ENCODE assay signal across 8 mouse cellular contexts in genomic region chr6:90728491-90728931, GRCm38 (mm10).
DNase-seq lines count a peak whose midpoint lies in the region; ATAC-seq and TF ChIP-seq lines count a peak whose summit lies in the region.

No protein-coding gene starts in this region.

- DNase-seq in cerebellum, adult 18-20 months, result peak; percentile 90 to 92
- DNase-seq in forebrain, postnatal 0 days, result peak; percentile 84
- DNase-seq in layer of hippocampus, adult 8-10 months (ENCODE audit: low spot score in 2 of 2), result peak; percentile 69 to 87
- peak; percentile 84 to 88 for DNase-seq in lung, adult 18-20 months

- H3K4me1 ChIP-seq in ES-Bruce4 (ENCODE audit: control insufficient read depth, insufficient read depth, low read length), result peaks cover 4% of the 10 kb centered on the region
- H3K4me1 ChIP-seq in forebrain, postnatal 0 days (ENCODE audit: insufficient read depth), result 0 out of 2 replicates have a peak, but pooled peaks cover 3% of the 10 kb centered on the region
- H3K4me1 ChIP-seq in neural tube, embryonic 14.5 days (ENCODE audit: control insufficient read depth, insufficient read depth, low read length), result peaks cover 24% of the 10 kb centered on the region
- no peaks in the 10 kb centered on the region for H3K4me1 ChIP-seq in testis, adult 2 months (ENCODE audit: control insufficient read depth, insufficient read depth, low read length)

- H3K36me3 ChIP-seq in ES-Bruce4 (ENCODE audit: control insufficient read depth, insufficient read depth, low read length, poor library complexity, severe bottlenecking), result no peaks in the 10 kb centered on the region
- no peaks in the 10 kb centered on the region for H3K36me3 ChIP-seq in forebrain, postnatal 0 days (ENCODE audit: insufficient read depth)
- H3K36me3 ChIP-seq in neural tube, embryonic 14.5 days (ENCODE audit: control insufficient read depth, insufficient read depth, low read length), result no peaks in the 10 kb centered on the region
- no peaks in the 10 kb centered on the region for H3K36me3 ChIP-seq in testis, adult 2 months (ENCODE audit: control insufficient read depth, insufficient read depth, low read length)

- peak; percentile 42; the same call in 1 of the 2 replicates for TF ChIP-seq EP300 in ES-Bruce4 (IDR thresholded peaks at IDR 0.05; ENCODE audit: insufficient read depth, low read depth, low read length)

- H3K9ac ChIP-seq in ES-Bruce4 (ENCODE audit: low read depth, poor library complexity, severe bottlenecking), result no peak overlapping the region
- no peak overlapping the region for H3K9ac ChIP-seq in forebrain, postnatal 0 days
- no peak overlapping the region for H3K9ac ChIP-seq in neural tube, embryonic 14.5 days (replicated peaks; ENCODE audit: low read depth, low read length)

- TF ChIP-seq POLR2A in ES-Bruce4 (IDR thresholded peaks at IDR 0.05; ENCODE audit: insufficient read depth, low read length), result no peak
- TF ChIP-seq POLR2A in testis, adult 2 months (IDR thresholded peaks at IDR 0.05; ENCODE audit: control insufficient read depth, low read depth, low read length), result no peak

- no peaks in the 10 kb centered on the region for H3K27me3 ChIP-seq in ES-Bruce4 (ENCODE audit: control insufficient read depth, insufficient read depth, low read length, poor library complexity, severe bottlenecking)
- no peaks in the 10 kb centered on the region for H3K27me3 ChIP-seq in forebrain, postnatal 0 days (ENCODE audit: insufficient read depth, low read length)
- H3K27me3 ChIP-seq in neural tube, embryonic 14.5 days (ENCODE audit: control insufficient read depth, insufficient read depth, low read length), result no peaks in the 10 kb centered on the region
- H3K27me3 ChIP-seq in testis, adult 2 months (ENCODE audit: control insufficient read depth, insufficient read depth, low read length), result no peaks in the 10 kb centered on the region

- H3K4me2 ChIP-seq in forebrain, postnatal 0 days (ENCODE audit: low read depth), result no peak overlapping the region
- H3K4me2 ChIP-seq in neural tube, embryonic 14.5 days (ENCODE audit: low read depth, low read length), result no peak overlapping the region

- ATAC-seq in forebrain, postnatal 0 days, result peak; percentile 87
- ATAC-seq in hematopoietic stem cell, adult 5-6 weeks (replicated peaks in 1 of 2; ENCODE audit: insufficient read depth in 1 of 2, low FRiP score in 2 of 2, low TSS enrichment in 1 of 2, low read depth in 1 of 2, poor library complexity in 2 of 2, severe bottlenecking in 2 of 2), result peak; percentile 94
- ATAC-seq in neural tube, embryonic 14.5 days (ENCODE audit: low read depth), result peak; percentile 83

- H3K27ac ChIP-seq in ES-Bruce4 (ENCODE audit: insufficient read depth, low read length), result no peak overlapping the region
- no peak overlapping the region for H3K27ac ChIP-seq in forebrain, postnatal 0 days (ENCODE audit: low read depth, low read length)
- no peak overlapping the region for H3K27ac ChIP-seq in neural tube, embryonic 14.5 days (ENCODE audit: low read depth, low read length)
- H3K27ac ChIP-seq in testis, adult 2 months (ENCODE audit: control insufficient read depth, insufficient read depth, low read depth, low read length), result no peak overlapping the region

- no peaks in the 10 kb centered on the region for H3K9me3 ChIP-seq in ES-Bruce4 (replicated peaks; ENCODE audit: control insufficient read depth, insufficient read depth, low read length, poor library complexity, severe bottlenecking)
- no peaks in the 10 kb centered on the region for H3K9me3 ChIP-seq in forebrain, postnatal 0 days (ENCODE audit: low read length)
- no peaks in the 10 kb centered on the region for H3K9me3 ChIP-seq in neural tube, embryonic 14.5 days (ENCODE audit: control insufficient read depth, low read length)

- peak; percentile 90 for TF ChIP-seq CTCF in ES-Bruce4 (IDR thresholded peaks at IDR 0.05; ENCODE audit: low read depth, low read length)
- TF ChIP-seq CTCF in forebrain, postnatal 0 days (IDR thresholded peaks at IDR 0.05; ENCODE audit: low read depth), result peak; percentile 98
- TF ChIP-seq CTCF in testis, adult 2 months (IDR thresholded peaks at IDR 0.05; ENCODE audit: control insufficient read depth, insufficient read depth, insufficient replicate concordance, low read depth, low read length), result peak; percentile 92; the same call in 1 of the 2 replicates

- WGBS in forebrain, postnatal 0 days, result 0% methylated on average over 1 of the region's 1 CpGs
- WGBS in neural tube, embryonic 14.5 days, result 0% methylated on average over 1 of the region's 1 CpGs

- H3K4me3 ChIP-seq in ES-Bruce4 (ENCODE audit: low read depth, low read length), result no peak overlapping the region
- no peak overlapping the region for H3K4me3 ChIP-seq in forebrain, postnatal 0 days (ENCODE audit: low read depth, low read length)
- H3K4me3 ChIP-seq in neural tube, embryonic 14.5 days (ENCODE audit: low read depth, low read length), result no peak overlapping the region
- no peak overlapping the region for H3K4me3 ChIP-seq in testis, adult 2 months (ENCODE audit: control insufficient read depth, low read depth, low read length)
